Mouse (Mus musculus) forebrain, embryonic 16.5 days (tissue): ENCODE results near the gene Myo1g. TPM values are rescaled to one million over a fixed set of nuclear protein-coding genes. Genes with fewer than 3 reads are reported as not detected.
"Not testable (repeated sequence)": the region's sequence is repeated elsewhere in the genome, so short reads cannot be mapped to it uniquely, and the experiment has no call there.

ENCODE experiments used
- ATAC-seq: fragments of 200-750 bp; cut with Nextera tagmentation; 2 replicates; pipeline ENCODE4 v1.8.0; 2017; ENCODE audit warnings: mild to moderate bottlenecking, moderate library complexity
- H3K27ac ChIP-seq: fragments of 300-500 bp; sonication (generic); 2 replicates; pipeline ENCODE4 v1.5.1; 2014; ENCODE audit warnings: low read length, control low read depth
- H3K27me3 ChIP-seq: fragments of 300-500 bp; sonication (generic); replicated peaks from 2 replicates; pipeline ENCODE4 v1.6.1; 2014; ENCODE audit warnings: low read length; ENCODE audit not compliant: control insufficient read depth, insufficient read depth
- H3K36me3 ChIP-seq: fragments of 300-500 bp; sonication (generic); 2 replicates; pipeline ENCODE4 v1.6.1; 2014; ENCODE audit not compliant: control insufficient read depth, insufficient read depth
- H3K4me1 ChIP-seq: fragments of 300-500 bp; sonication (generic); replicated peaks from 2 replicates; pipeline ENCODE4 v1.6.1; 2014; ENCODE audit warnings: low read length; ENCODE audit not compliant: control insufficient read depth, insufficient read depth
- H3K4me2 ChIP-seq: fragments of 300-500 bp; sonication (generic); 2 replicates; pipeline ENCODE4 v1.6.1; 2014; ENCODE audit warnings: mild to moderate bottlenecking, low read length, control low read depth
- H3K4me3 ChIP-seq: fragments of 300-500 bp; sonication (generic); replicated peaks from 2 replicates; pipeline ENCODE4 v1.5.1; 2014; ENCODE audit warnings: mild to moderate bottlenecking, low read length, control low read depth
- H3K9ac ChIP-seq: fragments of 300-500 bp; sonication (generic); replicated peaks from 2 replicates; pipeline ENCODE4 v1.6.1; 2014; ENCODE audit warnings: low read depth, low read length, control low read depth
- H3K9me3 ChIP-seq: fragments of 300-500 bp; sonication (generic); 2 replicates; pipeline ENCODE4 v1.6.1; 2016; ENCODE audit warnings: low read length; ENCODE audit not compliant: control insufficient read depth
- WGBS: fragments of 180-500 bp; shearing (Covaris S2); extraction: QIAGEN DNeasy Blood & Tissue Kit; methylation state at CpG from one replicate; pipeline ENCODE4 v1.1.7; 2014; 5-methylcytosine and 5-hydroxymethylcytosine counted together
- polyA plus RNA-seq: library from polyadenylated mRNA; unstranded; fragments of >200 nt; fragmentation: Nextera tagmentation; extraction: Ambion mirVana; gene quantifications from 2 replicates; pipeline ENCODE4 v1.2.1, GENCODE M21; 2015

The Myo1g gene
- polyA plus RNA-seq, 1 experiment from 2014 or later = 0.20 TPM

DNA sequence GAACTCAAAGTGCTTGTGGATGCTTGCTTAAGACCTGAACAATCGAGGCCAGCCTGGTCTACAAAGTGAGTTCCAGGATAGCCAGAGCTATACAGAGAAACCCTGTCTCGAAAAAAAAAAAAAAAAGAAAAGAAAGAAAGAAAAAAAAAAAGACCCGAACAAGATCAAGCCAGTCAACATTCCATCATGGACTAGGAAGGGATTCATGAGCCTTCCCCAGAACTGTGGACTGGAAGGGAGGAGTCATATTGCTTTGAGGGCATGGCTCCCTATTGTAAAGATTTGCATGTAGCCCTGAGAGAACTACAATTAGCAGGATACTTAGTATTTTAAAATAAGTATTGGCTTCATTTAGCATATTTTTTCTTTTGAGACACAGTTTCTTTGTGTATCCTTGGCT, 23.9 kb upstream of the Myo1g start:
- Histone ChIP-seq H3K9ac (no peak overlapping the region), H3K4me2 (no peak overlapping the region), H3K36me3 (no peaks in the 10 kb centered on the region), H3K27me3 (no peaks in the 10 kb centered on the region), H3K27ac (no peak overlapping the region), H3K4me3 (no peak overlapping the region), H3K4me1 (peaks cover 14% of the 10 kb centered on the region), H3K9me3 (no peaks in the 10 kb centered on the region)
- 77% methylated on average over 3 of the region's 3 CpGs for WGBS
- no peak for ATAC-seq

DNA sequence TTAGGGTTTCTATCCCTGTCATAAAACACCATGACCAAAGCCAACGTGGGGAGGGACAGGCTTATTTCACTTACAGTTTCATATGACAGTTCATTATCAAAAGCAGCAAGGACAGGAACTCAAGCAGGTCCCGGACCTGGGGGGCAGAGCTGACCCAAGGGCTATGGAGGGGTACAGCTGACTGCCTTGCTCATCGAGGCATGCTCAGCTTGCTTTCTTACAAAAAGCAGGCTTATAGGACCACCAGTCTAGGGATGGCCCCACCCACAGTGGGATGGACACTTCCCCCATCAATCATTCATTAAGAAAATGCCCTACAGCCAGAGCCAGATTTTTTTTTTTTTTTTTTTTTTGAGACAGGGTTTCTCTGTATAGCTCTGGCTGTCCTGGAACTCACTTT, 10.0 kb upstream of the Myo1g start:
- WGBS = 91% methylated on average over 3 of the region's 3 CpGs
- ATAC-seq = no peak

DNA sequence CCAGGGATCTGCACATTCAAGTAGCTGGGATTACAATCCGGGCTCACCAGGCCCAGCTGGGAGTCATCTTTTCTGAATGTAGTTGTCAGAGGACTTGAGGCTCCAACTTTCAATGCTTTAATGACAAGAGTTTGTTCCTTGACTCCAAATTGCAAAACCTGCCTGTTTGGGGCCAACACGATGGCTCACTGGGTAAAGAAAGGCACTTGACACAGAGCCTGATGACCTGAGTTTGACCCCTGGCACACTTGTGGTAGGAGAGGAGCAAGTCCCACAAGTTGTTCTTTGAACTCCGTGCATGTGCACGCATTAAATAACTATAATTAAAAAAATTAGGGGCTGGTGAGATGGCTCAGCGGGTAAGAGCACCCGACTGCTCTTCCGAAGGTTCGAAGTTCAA, 9.2 kb upstream of the Myo1g start:
- WGBS = 89% methylated on average over 8 of the region's 8 CpGs
- Histone ChIP-seq H3K27me3 (no peaks in the 10 kb centered on the region), H3K9me3 (no peaks in the 10 kb centered on the region), H3K36me3 (peaks cover 12% of the 10 kb centered on the region), H3K4me3 (no peak overlapping the region), H3K4me1 (peaks cover 16% of the 10 kb centered on the region), H3K9ac (no peak overlapping the region), H3K27ac (no peak overlapping the region), H3K4me2 (no peak overlapping the region)
- no peak for ATAC-seq

More for the DNA sequence above, 10.0 kb upstream of the Myo1g start:
- no peak overlapping the region for H3K4me2 ChIP-seq
- H3K9ac ChIP-seq = no peak overlapping the region
- no peak overlapping the region for H3K27ac ChIP-seq
- H3K36me3 ChIP-seq = peaks cover 7% of the 10 kb centered on the region
- H3K27me3 ChIP-seq = no peaks in the 10 kb centered on the region
- no peaks in the 10 kb centered on the region for H3K9me3 ChIP-seq
- peaks cover 16% of the 10 kb centered on the region for H3K4me1 ChIP-seq
- no peak overlapping the region for H3K4me3 ChIP-seq

DNA sequence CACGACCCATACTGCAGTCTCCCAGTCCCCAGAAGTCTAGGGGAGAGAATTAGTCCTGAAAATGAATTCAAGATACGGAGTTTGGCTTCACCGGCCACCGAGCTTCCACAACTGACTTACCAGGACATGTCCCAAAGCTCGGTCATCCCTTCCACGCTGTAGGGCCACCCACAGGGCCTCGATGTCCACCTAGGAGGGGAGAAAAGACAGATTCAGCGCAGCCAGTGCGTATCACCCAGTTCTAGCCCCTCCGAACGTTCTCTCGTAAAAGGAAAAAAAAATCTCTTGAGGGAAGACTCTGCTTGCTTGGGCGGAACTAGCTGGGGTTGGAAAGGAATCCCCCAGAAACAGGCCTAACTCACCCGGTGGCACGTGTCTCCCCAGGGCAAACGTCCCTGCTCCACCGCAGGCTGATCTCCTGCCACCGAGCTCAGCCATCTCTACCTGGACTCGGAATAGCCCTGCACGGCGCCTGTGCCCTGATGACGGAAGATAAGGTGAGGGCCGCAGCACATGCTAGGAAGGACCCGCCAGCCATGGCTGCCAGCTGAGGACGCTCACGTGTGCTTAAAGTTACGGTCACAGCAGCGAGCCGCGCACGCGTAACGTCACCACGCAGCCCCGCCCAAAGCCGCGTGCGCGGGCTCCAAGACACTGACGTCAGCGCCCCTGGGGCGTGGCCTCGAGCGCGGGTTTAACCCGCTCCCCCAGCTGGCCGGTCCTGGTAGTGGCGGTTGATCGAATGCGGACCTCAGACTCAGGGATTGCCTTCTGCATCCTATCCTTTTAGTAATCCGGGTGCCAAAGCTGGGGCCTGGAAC, 7.6 kb upstream of the Myo1g start:
- Histone ChIP-seq H3K4me2 (peak overlapping the region; percentile 67), H3K4me3 (peak overlapping the region; percentile 71), H3K27me3 (no peaks in the 10 kb centered on the region), H3K4me1 (peaks cover 16% of the 10 kb centered on the region), H3K9me3 (no peaks in the 10 kb centered on the region), H3K9ac (peak overlapping the region; percentile 74), H3K27ac (peak overlapping the region; percentile 81), H3K36me3 (peaks cover 17% of the 10 kb centered on the region)
- ATAC-seq = peak; percentile 97
- under 1% methylated on average over 51 of the region's 51 CpGs for WGBS

DNA sequence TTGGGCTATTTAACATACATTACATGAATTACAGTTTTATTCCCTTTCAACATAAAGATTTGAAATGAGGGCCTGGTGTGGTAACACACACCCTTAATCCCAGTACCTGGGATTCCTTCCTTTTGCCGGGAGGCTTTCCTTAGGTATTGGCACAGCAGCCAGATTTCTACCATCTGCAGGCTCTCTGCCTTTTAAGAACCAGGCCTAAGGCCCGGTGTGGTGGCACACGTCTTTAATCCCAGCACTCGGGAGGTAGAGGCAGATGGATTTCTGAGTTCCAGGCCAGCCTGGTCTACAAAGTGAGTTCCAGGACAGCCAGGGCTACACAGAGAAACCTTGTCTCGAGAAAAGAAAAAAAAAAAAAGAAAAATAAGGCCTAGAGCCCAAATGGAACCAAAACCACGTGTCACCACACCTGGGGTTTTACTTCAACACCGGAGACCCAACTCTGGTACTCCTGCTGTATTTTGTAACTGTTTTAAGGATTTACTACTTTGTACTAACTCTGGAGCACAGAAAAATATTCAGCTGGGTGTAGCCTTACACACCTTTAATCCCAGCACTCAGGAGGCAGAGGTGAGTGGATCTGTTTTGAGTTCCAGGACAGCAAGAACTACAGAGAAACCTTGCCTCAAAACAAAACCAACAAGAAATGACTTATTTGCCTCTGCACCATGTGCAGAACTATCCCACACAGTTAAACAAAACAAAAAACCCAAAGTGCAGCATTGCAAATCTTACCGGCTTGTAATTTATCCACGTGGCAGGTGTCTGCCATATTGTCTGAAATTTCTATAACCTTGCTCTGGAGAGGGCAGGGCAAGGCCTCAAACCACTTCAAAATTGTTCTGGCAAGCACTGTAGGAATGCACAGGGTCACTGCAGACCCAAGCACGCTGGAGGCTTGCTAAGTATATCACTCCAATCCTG, 6.8 kb upstream of the Myo1g start:
- WGBS = 22% methylated on average over 10 of the region's 10 CpGs
- peaks cover 17% of the 10 kb centered on the region for H3K36me3 ChIP-seq
- peak; percentile 14 for ATAC-seq
- H3K27ac ChIP-seq = no peak overlapping the region
- peak overlapping the region; percentile 74 for H3K9ac ChIP-seq
- H3K4me2 ChIP-seq = peak overlapping the region; percentile 67
- peak overlapping the region; percentile 71 for H3K4me3 ChIP-seq
- H3K27me3 ChIP-seq = no peaks in the 10 kb centered on the region
- no peaks in the 10 kb centered on the region for H3K9me3 ChIP-seq
- H3K4me1 ChIP-seq = peaks cover 16% of the 10 kb centered on the region

DNA sequence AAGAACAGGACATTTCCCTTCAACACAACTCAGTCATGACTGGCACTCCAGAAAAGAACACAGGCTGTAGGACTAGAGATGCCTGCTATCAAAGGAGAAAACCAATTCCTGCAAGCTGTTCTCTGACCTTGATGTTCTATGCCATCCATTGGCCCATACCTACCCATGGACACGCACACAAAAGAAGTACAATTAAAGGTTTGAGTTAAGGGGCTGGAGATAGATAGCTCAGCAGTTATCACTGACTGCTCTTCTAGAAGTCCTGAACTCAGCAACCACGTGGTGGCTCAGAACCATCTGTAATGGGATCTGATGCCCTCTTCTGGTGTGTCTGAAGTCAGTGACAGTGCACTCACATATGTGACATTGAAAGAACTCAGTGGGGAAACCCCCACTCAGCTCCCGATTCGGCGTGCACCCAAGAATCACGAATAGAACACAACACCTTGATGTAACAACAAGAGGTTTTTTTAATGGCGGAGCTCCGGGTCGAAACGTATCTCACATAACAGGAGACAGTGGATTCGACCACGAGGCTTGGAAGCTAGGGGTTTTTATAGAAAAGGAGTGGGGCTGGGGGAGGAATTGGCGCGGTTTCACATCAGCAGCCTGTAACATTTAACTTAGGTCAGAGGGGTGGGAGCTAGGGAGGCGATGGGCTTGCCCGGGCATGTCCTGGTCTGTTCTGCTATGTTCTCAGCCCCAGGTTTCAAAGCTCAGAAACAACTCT, 5.9 kb upstream of the Myo1g start:
- not testable (repeated sequence) for H3K27ac ChIP-seq, H3K27me3 ChIP-seq, H3K4me3 ChIP-seq, ATAC-seq, H3K9ac ChIP-seq, H3K9me3 ChIP-seq
- peak overlapping the region; percentile 67 for H3K4me2 ChIP-seq
- WGBS = 62% methylated on average over 9 of the region's 16 CpGs
- H3K4me1 ChIP-seq = peaks cover 16% of the 10 kb centered on the region
- H3K36me3 ChIP-seq = peaks cover 17% of the 10 kb centered on the region

DNA sequence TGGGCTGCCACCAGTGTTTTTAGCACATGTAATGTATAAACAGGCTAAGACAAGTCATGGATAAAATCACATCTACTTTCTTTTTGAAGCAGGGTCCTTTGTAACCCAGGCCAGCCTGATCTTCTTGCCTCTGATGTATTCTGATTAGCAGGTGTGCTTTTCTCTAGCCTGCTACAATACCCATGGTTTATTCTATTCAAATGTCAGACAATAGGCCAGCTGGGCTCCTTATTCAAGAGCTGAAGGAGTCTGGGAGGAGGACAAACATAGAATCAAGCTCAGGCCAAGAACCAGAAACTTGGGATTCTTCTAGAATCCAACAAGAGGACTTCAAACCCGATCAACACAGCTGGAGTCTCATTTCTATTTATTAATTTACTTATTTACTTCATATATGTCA, 4.5 kb upstream of the Myo1g start:
- no peak for ATAC-seq
- H3K9ac ChIP-seq = no peak overlapping the region
- H3K36me3 ChIP-seq = peaks cover 17% of the 10 kb centered on the region
- peaks cover 16% of the 10 kb centered on the region for H3K4me1 ChIP-seq
- H3K9me3 ChIP-seq = no peaks in the 10 kb centered on the region
- no peaks in the 10 kb centered on the region for H3K27me3 ChIP-seq
- no peak overlapping the region for H3K4me2 ChIP-seq
- 43% methylated on average over 1 of the region's 1 CpGs for WGBS
- no peak overlapping the region for H3K4me3 ChIP-seq
- H3K27ac ChIP-seq = no peak overlapping the region

DNA sequence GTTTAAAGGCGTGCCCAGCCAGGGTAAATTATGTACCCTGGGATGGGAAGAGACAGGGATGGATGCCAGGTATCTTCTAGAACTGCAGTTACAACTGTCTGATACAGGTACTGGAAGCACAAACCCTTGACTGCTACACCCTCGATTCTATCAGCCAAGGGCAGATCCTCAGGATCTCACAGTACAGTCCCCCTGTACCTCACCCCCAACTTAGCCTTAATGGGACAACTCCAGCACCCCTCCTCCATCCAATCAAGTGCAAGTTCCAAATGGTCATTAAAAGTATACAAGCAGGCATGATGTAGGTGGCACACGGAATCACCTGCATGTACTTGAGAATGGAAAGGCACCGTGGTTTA, 4.1 kb upstream of the Myo1g start:
- Histone ChIP-seq H3K4me2 (no peak overlapping the region), H3K9ac (no peak overlapping the region), H3K4me1 (peaks cover 16% of the 10 kb centered on the region), H3K9me3 (no peaks in the 10 kb centered on the region), H3K4me3 (no peak overlapping the region), H3K27ac (no peak overlapping the region), H3K36me3 (peaks cover 17% of the 10 kb centered on the region), H3K27me3 (no peaks in the 10 kb centered on the region)
- no peak for ATAC-seq
- 89% methylated on average over 4 of the region's 4 CpGs for WGBS
